In genomic region chr14:27420816-27421215, GRCm38 (mm10) we compare ENCODE assay signal across 26 mouse cellular contexts.
"Had no signal": no experiment of that assay in that cellular context is flagged by ENCODE, and none has a peak within 500 bp of the region (broad histone marks: within the 10 kb centered on the region; RNA-seq: fewer than 3 reads in every experiment).

No protein-coding gene starts in this region.

- H3K4me3 ChIP-seq: embryonic facial prominence, embryonic 10.5 days; embryonic facial prominence, embryonic 12.5 days; embryonic facial prominence, embryonic 13.5 days; embryonic facial prominence, embryonic 15.5 days; erythroblast, embryonic 14.5 days; forebrain, embryonic 10.5 days; forebrain, embryonic 12.5 days; forebrain, embryonic 13.5 days; forebrain, embryonic 15.5 days; gastrocnemius, adult 2 months; heart, adult 2 months had no signal

- H3K27me3 ChIP-seq: embryonic facial prominence, embryonic 12.5 days; embryonic facial prominence, embryonic 13.5 days; embryonic facial prominence, embryonic 15.5 days; forebrain, embryonic 12.5 days; forebrain, embryonic 13.5 days; forebrain, embryonic 15.5 days had no signal

- DNase-seq: cerebellum, adult 2 months; cerebellum, adult 8-10 months; cerebellum, adult 9-10 months; cerebellum, adult 9-11 months; cerebellum, postnatal 10 days; cerebellum, postnatal 14 days; cerebellum, postnatal 25 days; cerebellum, postnatal 36 days; embryo, embryonic 11 days; forebrain, postnatal 0 days; gastrocnemius, adult 2 months; gastrocnemius, postnatal 10 days; gastrocnemius, postnatal 14 days; gastrocnemius, postnatal 25 days; gastrocnemius, postnatal 36 days; heart, adult 18-20 months; heart, adult 2 months had no signal

- H3K4me1 ChIP-seq: embryonic facial prominence, embryonic 10.5 days; embryonic facial prominence, embryonic 12.5 days; embryonic facial prominence, embryonic 15.5 days; forebrain, embryonic 10.5 days; forebrain, embryonic 12.5 days; forebrain, embryonic 13.5 days; forebrain, embryonic 15.5 days had no signal

- H3K27ac ChIP-seq: embryonic facial prominence, embryonic 10.5 days; embryonic facial prominence, embryonic 12.5 days; embryonic facial prominence, embryonic 13.5 days; embryonic facial prominence, embryonic 15.5 days; forebrain, embryonic 10.5 days; forebrain, embryonic 12.5 days; forebrain, embryonic 13.5 days; forebrain, embryonic 15.5 days; gastrocnemius, adult 2 months; heart, adult 2 months had no signal

- H3K36me3 ChIP-seq: embryonic facial prominence, embryonic 10.5 days; embryonic facial prominence, embryonic 12.5 days; embryonic facial prominence, embryonic 13.5 days; embryonic facial prominence, embryonic 15.5 days; forebrain, embryonic 10.5 days; forebrain, embryonic 12.5 days; forebrain, embryonic 15.5 days had no signal
